Mouse (Mus musculus): Measurements from ENCODE around the gene Vps4a. TPM values are rescaled to one million over a fixed set of nuclear protein-coding genes. Genes with fewer than 3 reads are reported as not detected.

The Vps4a gene
- polyA plus RNA-seq, 1 experiment, result 34.1 TPM

DNA sequence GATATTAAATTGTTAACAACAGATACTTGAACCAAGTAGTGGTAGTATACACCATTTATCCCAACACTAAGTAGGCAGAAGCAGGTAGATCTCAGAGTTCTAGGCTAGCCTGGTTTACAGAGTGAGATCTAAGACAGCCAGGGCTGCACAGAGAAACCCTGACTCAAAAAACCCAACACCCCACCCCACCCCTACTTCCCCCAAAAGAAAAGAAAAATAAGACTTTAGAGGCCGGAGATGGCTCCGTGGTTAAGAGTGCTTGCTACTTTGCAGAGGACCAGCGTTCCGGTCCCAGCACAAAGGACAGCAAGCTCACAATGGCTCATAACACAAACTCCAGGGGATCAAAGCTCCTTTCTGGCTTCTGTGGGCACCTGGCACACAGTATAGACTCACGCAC is 55.0 kb downstream of the Vps4a start:
- TF ChIP-seq GATA1 (IDR thresholded peaks at IDR 0.05; ENCODE audit: low read length), result no peak

GRCm38 (mm10) chr8:107088526-107089063 is 57.6 kb downstream of the Vps4a start:
- no peak for TF ChIP-seq GATA1 (IDR thresholded peaks at IDR 0.05; ENCODE audit: low read length)

DNA sequence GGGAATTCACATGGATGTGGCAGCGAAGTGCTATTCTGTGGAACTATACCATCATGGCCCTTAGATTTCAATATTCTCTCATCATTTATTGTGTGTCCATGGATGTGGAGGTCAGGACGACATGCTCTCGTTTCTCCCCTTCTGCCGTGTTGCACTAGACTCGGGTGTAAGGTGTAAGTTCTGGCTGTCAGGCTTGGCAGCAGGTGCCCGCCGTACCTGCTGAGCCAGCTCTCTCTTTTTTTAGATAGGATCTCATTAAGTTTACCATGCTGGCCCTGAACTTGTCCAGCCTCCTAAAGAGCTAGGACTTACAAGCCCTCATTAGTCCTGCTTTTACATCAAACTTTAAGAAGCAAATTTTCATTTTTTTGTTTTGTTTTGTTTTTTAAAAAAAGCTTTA is 59.5 kb downstream of the Vps4a start:
- TF ChIP-seq GATA1 (IDR thresholded peaks at IDR 0.05; ENCODE audit: low read length), result no peak

Other genes with a start within 250 kb of the Vps4a start
- 0.01 and 0.11 TPM in 2 replicates for gene Has3, start 161.0 kb upstream of the Vps4a start, polyA plus RNA-seq (2012)
- gene Utp4, start 137.6 kb upstream of the Vps4a start, polyA plus RNA-seq (2012), result 20.3 and 25.0 TPM in 2 replicates
- 6.4 and 8.2 TPM in 2 replicates for gene Sntb2, start 95.5 kb upstream of the Vps4a start, polyA plus RNA-seq (2012)
- 8.1 and 13.1 TPM in 2 replicates for gene Pdf, start 17.4 kb downstream of the Vps4a start, polyA plus RNA-seq (2012)
- gene Cog8, start 25.5 kb downstream of the Vps4a start, polyA plus RNA-seq (2012), result 26.1 and 36.7 TPM in 2 replicates
- gene Nip7, start 25.7 kb downstream of the Vps4a start, polyA plus RNA-seq (2012), result 9.9 and 11.2 TPM in 2 replicates
- gene Tmed6, start 34.4 kb downstream of the Vps4a start, polyA plus RNA-seq (2012), result not detected in 2 replicates
- 26.6 and 27.0 TPM in 2 replicates for gene Terf2, start 65.3 kb downstream of the Vps4a start, polyA plus RNA-seq (2012)
- 36.2 and 39.2 TPM in 2 replicates for gene Cyb5b, start 119.4 kb downstream of the Vps4a start, polyA plus RNA-seq (2012)

All from G1E-ER4 (cell line).